Mouse (Mus musculus) heart, adult 2 months (tissue): Measurements from ENCODE around the gene Limd2.

Source experiments
- CTCF ChIP-seq: fragments of 200-600 bp; IDR thresholded peaks from 2 replicates; pipeline ENCODE4 v1.8.1; 2022; ENCODE audit warnings: antibody characterized with exemption, mild to moderate bottlenecking, moderate library complexity
- EP300 ChIP-seq: fragments of 200-500 bp; IDR thresholded peaks from 2 replicates; pipeline ENCODE4 v1.6.1; 2011; ENCODE audit warnings: low read depth, low read length, control low read depth; ENCODE audit not compliant: insufficient read depth

GRCm38 (mm10) chr11:106167435-106167834, 6.8 kb upstream of the Limd2 start:
- TF ChIP-seq EP300 (no peak), CTCF (no peak)
